ENCODE assay signal across 13 mouse cellular contexts in genomic region chr15:62361171-62361570, GRCm38 (mm10).
"Had no signal": no experiment of that assay in that cellular context is flagged by ENCODE, and none has a peak within 500 bp of the region (broad histone marks: within the 10 kb centered on the region; RNA-seq: fewer than 3 reads in every experiment).

No protein-coding gene starts in this region.

- DNase-seq: liver, postnatal 0 days; lung, adult 2 months; lung, postnatal 14 days; lung, postnatal 36 days; midbrain, embryonic 14.5 days; right cerebral cortex, postnatal 14 days; thymus, adult 18-20 months; thymus, postnatal 14 days; thymus, postnatal 36 days had no signal

- H3K9me3 ChIP-seq: lung, embryonic 15.5 days; midbrain, embryonic 10.5 days; midbrain, embryonic 12.5 days; neural tube, embryonic 12.5 days had no signal

- H3K4me1 ChIP-seq: lung, embryonic 15.5 days; midbrain, embryonic 10.5 days; midbrain, embryonic 12.5 days; neural tube, embryonic 12.5 days had no signal

- H3K27me3 ChIP-seq: lung, embryonic 15.5 days; midbrain, embryonic 12.5 days; neural tube, embryonic 12.5 days had no signal

- H3K4me3 ChIP-seq: lung, embryonic 15.5 days; midbrain, embryonic 10.5 days; midbrain, embryonic 12.5 days; neural tube, embryonic 12.5 days had no signal

- H3K9ac ChIP-seq: liver, postnatal 0 days; lung, embryonic 15.5 days; midbrain, embryonic 12.5 days; neural tube, embryonic 12.5 days had no signal

- H3K27ac ChIP-seq: lung, embryonic 15.5 days; midbrain, embryonic 10.5 days; midbrain, embryonic 12.5 days; neural tube, embryonic 12.5 days had no signal

- H3K36me3 ChIP-seq: lung, embryonic 15.5 days; midbrain, embryonic 10.5 days; midbrain, embryonic 12.5 days; neural tube, embryonic 12.5 days had no signal

- H3K4me2 ChIP-seq: lung, embryonic 15.5 days; midbrain, embryonic 12.5 days; neural tube, embryonic 12.5 days had no signal
